Mouse (Mus musculus): ENCODE results near the gene Ankrd24. TPM values are rescaled to one million over a fixed set of nuclear protein-coding genes. Genes with fewer than 3 reads are reported as not detected.
A peak's percentile ranks its signal among the peaks of the same experiment; 100 is the strongest.
"Not testable (repeated sequence)": the region's sequence is repeated elsewhere in the genome, so short reads cannot be mapped to it uniquely, and the experiment has no call there.

Gene Ankrd24
- total RNA-seq, 2 experiments from 2014 or later, result 2.1 to 10.4 TPM

GRCm38 (mm10) chr10:81604019-81604967 is 24.0 kb upstream of the Ankrd24 start:
- no peak for ATAC-seq (replicated peaks; ENCODE audit: low FRiP score, low TSS enrichment, poor library complexity, severe bottlenecking)

GRCm38 (mm10) chr10:81604968-81605665 is 23.2 kb upstream of the Ankrd24 start:
- ATAC-seq (replicated peaks; ENCODE audit: low FRiP score, low TSS enrichment, poor library complexity, severe bottlenecking), result peak; percentile 38

DNA sequence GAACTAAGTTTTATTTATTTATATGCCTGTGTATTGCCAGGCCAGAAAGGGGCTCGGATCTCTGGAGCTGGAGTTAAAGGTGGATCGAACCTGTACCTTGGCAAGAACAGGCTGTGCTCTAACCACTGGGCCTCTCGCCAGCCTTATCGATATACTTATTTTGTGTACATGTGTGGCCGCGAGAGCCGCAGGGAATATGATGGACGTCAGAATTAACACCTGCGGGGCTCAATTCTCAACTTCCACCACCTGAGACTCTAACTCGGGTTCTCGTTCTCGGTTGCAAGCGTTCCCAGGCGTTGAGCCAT is 22.7 kb upstream of the Ankrd24 start:
- no peak for ATAC-seq (replicated peaks; ENCODE audit: low FRiP score, low TSS enrichment, poor library complexity, severe bottlenecking)

GRCm38 (mm10) chr10:81605974-81606751 is 22.2 kb upstream of the Ankrd24 start, which contains the start of gene BC025920:
Gene BC025920, plus strand, starts transcription at chr10:81606270.
- ATAC-seq (replicated peaks; ENCODE audit: low FRiP score, low TSS enrichment, poor library complexity, severe bottlenecking), result peak; percentile 87

DNA sequence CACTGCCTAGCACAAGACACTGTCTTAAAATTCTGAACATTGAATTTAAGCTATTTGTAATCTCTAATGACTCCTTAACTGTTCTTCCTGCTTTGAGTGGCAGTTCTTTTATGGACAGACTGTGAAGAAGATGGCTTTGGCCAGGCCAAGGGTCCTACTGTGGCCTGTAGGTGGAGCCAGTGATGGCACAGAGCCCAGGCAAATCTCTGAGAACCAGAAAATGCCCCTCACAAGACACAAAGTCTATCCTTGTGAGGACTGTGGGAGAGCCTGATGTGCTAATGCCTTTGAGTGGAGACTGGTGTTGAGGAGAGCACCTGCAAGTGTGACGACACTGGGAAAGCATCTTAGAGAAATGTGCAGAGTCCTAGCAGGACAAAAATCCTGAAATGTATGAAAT is 20.0 kb upstream of the Ankrd24 start:
- no peak for ATAC-seq (replicated peaks; ENCODE audit: low FRiP score, low TSS enrichment, poor library complexity, severe bottlenecking)

GRCm38 (mm10) chr10:81612779-81613178 is 15.6 kb upstream of the Ankrd24 start:
- ATAC-seq (replicated peaks; ENCODE audit: low FRiP score, low TSS enrichment, poor library complexity, severe bottlenecking), result no peak

DNA sequence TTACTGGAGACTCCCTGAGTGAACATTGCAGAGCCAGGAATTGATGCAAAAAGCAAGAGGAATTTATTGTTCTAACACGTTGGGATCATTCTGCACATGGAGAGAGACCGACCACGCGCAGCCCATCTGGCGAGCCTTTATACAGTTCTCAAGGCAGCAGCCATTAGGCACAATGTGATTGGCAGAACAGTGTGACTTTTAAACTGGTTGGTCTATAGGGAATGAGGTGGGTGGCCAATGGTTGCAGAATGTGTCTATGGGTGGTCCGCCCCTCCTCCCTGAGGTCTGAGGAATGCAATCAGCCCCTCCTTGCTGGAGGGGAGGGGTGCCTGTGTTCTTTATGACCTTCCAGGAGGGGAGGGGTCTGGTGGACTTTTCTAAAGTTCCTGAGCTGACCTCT is 12.9 kb upstream of the Ankrd24 start:
- no peak for ATAC-seq (replicated peaks; ENCODE audit: low FRiP score, low TSS enrichment, poor library complexity, severe bottlenecking)

- ATAC-seq (replicated peaks; ENCODE audit: low FRiP score, low TSS enrichment, poor library complexity, severe bottlenecking), result no peak
These were observed 8.4 kb upstream of the Ankrd24 start for GRCm38 (mm10) chr10:81619976-81620375.

- ATAC-seq (replicated peaks; ENCODE audit: low FRiP score, low TSS enrichment, poor library complexity, severe bottlenecking), result no peak
These were observed 7.6 kb upstream of the Ankrd24 start for GRCm38 (mm10) chr10:81620786-81621185.

GRCm38 (mm10) chr10:81623441-81623840 is 4.9 kb upstream of the Ankrd24 start:
- ATAC-seq (replicated peaks; ENCODE audit: low FRiP score, low TSS enrichment, poor library complexity, severe bottlenecking), result no peak

- no peak for ATAC-seq (replicated peaks; ENCODE audit: low FRiP score, low TSS enrichment, poor library complexity, severe bottlenecking)
These were observed 2.0 kb upstream of the Ankrd24 start for GRCm38 (mm10) chr10:81626101-81626993.

DNA sequence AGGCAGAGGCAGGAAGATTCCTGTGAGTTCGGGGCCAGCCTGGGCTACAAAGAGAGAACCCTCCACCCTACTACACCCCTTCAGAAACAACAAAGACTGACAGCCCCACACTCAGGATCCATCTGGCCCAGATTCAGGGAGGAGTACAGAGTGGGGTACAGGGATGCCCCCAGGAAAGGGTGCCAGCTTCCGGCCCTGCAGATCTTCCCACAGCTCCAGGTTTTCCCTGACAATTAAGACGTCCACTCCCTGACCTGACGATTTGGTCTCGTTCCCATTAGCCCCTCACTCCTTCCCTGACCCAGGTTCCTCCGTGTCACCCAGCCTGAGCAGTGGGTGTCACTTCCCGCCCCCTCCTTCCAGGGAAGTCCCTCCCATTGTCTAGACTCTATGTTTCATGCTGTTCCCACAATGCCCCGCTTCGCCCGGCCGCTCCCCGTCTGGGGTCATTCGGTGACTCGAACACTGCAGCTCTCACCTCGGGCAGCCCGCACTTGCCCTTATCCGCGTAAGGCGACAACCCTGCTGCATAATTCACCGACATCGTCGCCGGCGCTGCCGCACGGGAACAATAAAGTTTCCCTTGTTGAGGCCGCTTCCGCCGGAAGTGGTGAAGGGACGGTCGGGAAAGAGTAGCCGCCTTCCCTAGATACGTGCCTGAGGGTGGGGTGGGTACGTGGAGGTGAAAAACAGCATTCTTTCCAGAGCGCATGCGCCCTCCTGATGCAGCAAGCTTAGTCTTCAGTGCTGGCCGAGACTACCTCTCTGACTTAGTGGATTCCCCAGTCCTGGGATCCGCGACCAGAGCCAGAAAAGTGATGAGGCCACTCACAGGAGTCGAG is 1.1 kb upstream of the Ankrd24 start, which contains the start of gene Sirt6:
Sirt6 (minus strand) TSS at position 804 of the 842 bp plus-strand sequence.
- peak; percentile 88 for ATAC-seq (replicated peaks; ENCODE audit: low FRiP score, low TSS enrichment, poor library complexity, severe bottlenecking)

DNA sequence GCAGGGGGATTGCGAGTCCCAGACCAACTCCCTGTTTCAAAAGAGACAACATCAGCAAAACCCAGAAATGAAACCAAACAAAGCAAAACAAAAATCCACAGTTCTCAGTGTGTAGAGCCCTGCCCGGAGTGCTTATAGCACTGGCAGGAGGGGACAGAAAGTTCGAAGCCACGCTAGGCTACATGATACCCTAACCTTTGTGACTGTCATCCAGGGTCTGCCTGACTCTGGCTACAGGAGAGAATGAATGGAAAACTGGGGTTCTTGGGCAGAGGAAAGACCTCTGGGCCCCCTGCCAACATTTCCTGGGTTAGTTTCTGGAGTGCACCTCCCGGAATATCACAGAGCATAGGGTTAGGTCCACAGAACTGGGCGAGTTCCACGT is 512 bp upstream of the Ankrd24 start:
- ATAC-seq (replicated peaks; ENCODE audit: low FRiP score, low TSS enrichment, poor library complexity, severe bottlenecking), result no peak; the same call in 1 of the 2 replicates

- ATAC-seq (replicated peaks; ENCODE audit: low FRiP score, low TSS enrichment, poor library complexity, severe bottlenecking), result peak; percentile 97
These were observed 5.1 kb downstream of the Ankrd24 start for GRCm38 (mm10) chr10:81633253-81634099.

DNA sequence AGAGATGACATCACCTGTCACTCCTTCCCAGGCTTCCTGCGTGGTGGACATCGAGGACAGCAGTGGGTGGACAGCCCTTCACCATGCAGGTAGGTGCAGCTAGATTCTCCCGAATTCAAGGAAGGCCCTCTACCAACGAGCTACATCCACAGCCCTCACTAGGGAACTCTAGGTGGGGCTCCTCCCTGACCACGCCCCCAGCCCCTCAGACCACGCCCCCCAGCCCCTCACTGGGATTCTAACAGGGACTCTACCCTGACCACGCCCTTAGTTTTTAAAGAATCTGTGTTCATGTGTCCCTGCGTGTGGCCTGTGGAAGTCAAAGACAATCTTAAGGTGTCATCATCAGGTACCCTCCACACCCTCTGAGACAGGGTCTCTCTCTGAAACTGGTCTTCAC is 8.0 kb downstream of the Ankrd24 start:
- ATAC-seq (replicated peaks; ENCODE audit: low FRiP score, low TSS enrichment, poor library complexity, severe bottlenecking), result no peak

DNA sequence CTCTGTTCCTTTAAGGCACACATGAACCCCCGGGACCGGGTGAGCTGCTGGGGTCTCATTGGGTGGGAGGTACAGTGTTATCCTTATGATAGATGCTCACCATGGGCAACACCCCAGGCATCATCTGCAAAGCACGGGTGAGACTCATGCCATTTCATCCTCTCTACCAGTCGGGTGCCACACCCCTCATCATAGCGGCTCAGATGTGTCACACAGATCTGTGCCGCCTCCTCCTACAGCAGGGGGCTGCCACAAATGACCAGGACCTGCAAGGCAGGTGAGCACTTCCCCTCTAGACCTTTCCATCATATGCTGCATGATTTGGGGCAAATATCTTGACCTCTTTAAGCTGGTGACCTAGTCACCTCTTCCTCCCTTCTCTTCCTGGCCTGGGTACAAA is 9.8 kb downstream of the Ankrd24 start:
- ATAC-seq (replicated peaks; ENCODE audit: low FRiP score, low TSS enrichment, poor library complexity, severe bottlenecking), result no peak

DNA sequence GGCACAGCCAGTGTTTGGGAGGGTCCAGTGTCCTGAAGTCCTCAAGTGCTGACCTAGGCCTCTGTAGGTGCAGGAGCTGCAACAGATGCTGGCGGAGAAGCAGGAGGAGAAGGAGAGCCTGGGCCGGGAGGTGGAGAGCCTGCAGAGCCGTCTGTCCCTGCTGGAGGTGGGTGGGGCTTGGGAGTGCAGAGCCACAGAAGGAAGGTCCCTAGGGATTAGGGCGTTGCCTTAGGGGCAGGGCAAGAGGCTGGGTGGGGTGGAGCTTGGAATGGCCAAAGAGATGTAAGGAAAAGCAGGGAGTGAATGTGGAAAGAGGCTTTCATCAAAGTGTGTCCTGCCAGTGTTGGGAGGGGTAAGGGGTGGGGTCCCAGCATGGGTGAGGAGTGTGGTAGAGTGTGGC is 12.5 kb downstream of the Ankrd24 start:
- not testable (repeated sequence) for ATAC-seq (replicated peaks; ENCODE audit: low FRiP score, low TSS enrichment, poor library complexity, severe bottlenecking)

All from megakaryocyte-erythroid progenitor cell, adult 5-6 weeks (primary cell).